Comparison of ENCODE assay signal across 8 mouse cellular contexts in the genomic region with DNA sequence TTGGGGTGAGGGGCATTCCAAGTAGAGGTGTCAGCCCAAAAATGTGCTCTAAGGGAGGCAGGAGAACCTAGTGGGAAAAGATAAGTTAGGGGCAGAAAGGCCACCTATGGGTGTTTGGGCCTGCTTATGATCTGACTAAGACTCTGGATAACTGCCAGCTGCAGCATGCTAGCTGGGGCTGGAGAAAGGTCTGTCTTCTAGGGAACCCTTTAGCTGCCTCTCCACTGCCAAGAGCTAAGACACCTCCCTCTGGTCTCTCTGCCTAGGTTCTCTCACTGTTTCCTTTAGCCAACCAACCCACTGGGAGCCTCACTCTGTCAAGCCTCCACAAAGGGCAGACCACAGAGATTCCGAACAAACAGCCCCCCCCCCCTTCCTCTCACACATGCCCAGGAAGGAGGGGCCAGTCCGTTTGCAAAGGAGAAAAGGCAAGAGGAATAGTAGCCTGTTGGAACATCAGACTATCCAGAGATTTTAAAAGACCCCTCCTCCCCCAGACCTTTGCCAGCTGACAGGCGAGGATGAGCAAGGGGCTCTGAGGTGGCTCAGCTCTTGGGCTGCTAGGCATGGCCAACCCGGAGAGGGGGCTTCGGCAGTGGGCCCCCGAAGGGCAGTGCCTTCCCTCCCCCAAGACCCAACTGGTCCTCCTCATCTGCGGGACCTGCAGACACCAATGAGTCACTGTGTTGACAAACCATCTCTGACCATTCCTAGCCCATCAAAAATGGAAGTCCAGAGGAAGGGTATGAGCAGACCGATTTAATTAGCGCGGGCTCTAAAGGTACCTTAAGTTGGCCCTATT. TPM values are rescaled to one million over a fixed set of nuclear protein-coding genes. Genes with fewer than 3 reads are reported as not detected.
DNase-seq lines count a peak whose midpoint lies in the region; ATAC-seq lines count a peak whose summit lies in the region.

No protein-coding gene starts in this region.

- 4% methylated on average over 10 of the region's 10 CpGs for WGBS in embryonic facial prominence, embryonic 15.5 days
- WGBS in heart, embryonic 14.5 days, result 11% methylated on average over 10 of the region's 10 CpGs
- 3% methylated on average over 10 of the region's 10 CpGs for WGBS in kidney, embryonic 16.5 days

- peak overlapping the region; percentile 86 for H3K4me2 ChIP-seq in embryonic facial prominence, embryonic 15.5 days (replicated peaks)
- peak overlapping the region; percentile 92 for H3K4me2 ChIP-seq in heart, embryonic 14.5 days (ENCODE audit: low read length)
- peak overlapping the region; percentile 83 for H3K4me2 ChIP-seq in kidney, embryonic 16.5 days (replicated peaks; ENCODE audit: low read depth, low read length)

- H3K36me3 ChIP-seq in embryonic facial prominence, embryonic 15.5 days, result peaks cover 5% of the 10 kb centered on the region; the same call in 1 of the 2 replicates
- peaks cover 3% of the 10 kb centered on the region for H3K36me3 ChIP-seq in heart, embryonic 14.5 days (ENCODE audit: control insufficient read depth, insufficient read depth, low read length)
- H3K36me3 ChIP-seq in kidney, embryonic 16.5 days (ENCODE audit: insufficient read depth, low read length), result no peaks in the 10 kb centered on the region

- H3K9ac ChIP-seq in embryonic facial prominence, embryonic 15.5 days, result no peak overlapping the region
- H3K9ac ChIP-seq in heart, embryonic 14.5 days (ENCODE audit: low read length), result peak overlapping the region; percentile 66
- H3K9ac ChIP-seq in kidney, embryonic 16.5 days (replicated peaks; ENCODE audit: low read length), result peak overlapping the region; percentile 40

- peak overlapping the region; percentile 99 for H3K27ac ChIP-seq in embryonic facial prominence, embryonic 15.5 days (replicated peaks)
- H3K27ac ChIP-seq in heart, embryonic 14.5 days (replicated peaks in 1 of 2; ENCODE audit: control insufficient read depth in 1 of 2, insufficient read depth in 1 of 2, low read depth in 2 of 2, low read length in 2 of 2), result peak overlapping the region; percentile 77 to 95
- H3K27ac ChIP-seq in kidney, embryonic 16.5 days (ENCODE audit: low read length), result peak overlapping the region; percentile 98

- H3K4me3 ChIP-seq in embryonic facial prominence, embryonic 15.5 days (replicated peaks), result peak overlapping the region; percentile 99
- peak overlapping the region; percentile 13 to 98; a peak in 3 of 4 replicates for H3K4me3 ChIP-seq in heart, embryonic 14.5 days (ENCODE audit: control insufficient read depth in 1 of 2, insufficient read depth in 1 of 2, low read depth in 1 of 2, low read length in 2 of 2)
- H3K4me3 ChIP-seq in kidney, embryonic 16.5 days (ENCODE audit: low read length), result peak overlapping the region; percentile 86

- peaks cover 52% of the 10 kb centered on the region for H3K4me1 ChIP-seq in embryonic facial prominence, embryonic 15.5 days
- peaks cover 40 to 50% of the 10 kb centered on the region in 2 experiments for H3K4me1 ChIP-seq in heart, embryonic 14.5 days (ENCODE audit: control insufficient read depth in 2 of 2, insufficient read depth in 2 of 2, low read length in 2 of 2)
- peaks cover 46% of the 10 kb centered on the region for H3K4me1 ChIP-seq in kidney, embryonic 16.5 days (ENCODE audit: insufficient read depth, low read length)

- DNase-seq in B cell, adult 2 months, result peak; percentile 9 to 17
- peak; percentile 84 for DNase-seq in adrenal gland, adult 2 months
- DNase-seq in lung, postnatal 36 days, result peak; percentile 75
- peak; percentile 55 for DNase-seq in spleen, adult 12 weeks (ENCODE audit: low spot score)
- DNase-seq in right cerebral cortex, adult 2 months (ENCODE audit: low spot score in 2 of 2), result no peak

- H3K27me3 ChIP-seq in embryonic facial prominence, embryonic 15.5 days, result no peaks in the 10 kb centered on the region
- H3K27me3 ChIP-seq in heart, embryonic 14.5 days (ENCODE audit: control insufficient read depth, insufficient read depth, low read length), result no peaks in the 10 kb centered on the region
- no peaks in the 10 kb centered on the region for H3K27me3 ChIP-seq in kidney, embryonic 16.5 days (ENCODE audit: insufficient read depth, low read length)

- no peak for ATAC-seq in embryonic facial prominence, embryonic 15.5 days (ENCODE audit: insufficient number of reproducible peaks, low FRiP score, low TSS enrichment, low read depth)
- ATAC-seq in heart, embryonic 14.5 days (ENCODE audit: insufficient number of reproducible peaks, insufficient read depth, low FRiP score, low read depth), result peak; percentile 19; the same call in 1 of the 2 replicates
- peak; percentile 10; the same call in 1 of the 2 replicates for ATAC-seq in kidney, embryonic 16.5 days (ENCODE audit: low FRiP score, low TSS enrichment)

- no peaks in the 10 kb centered on the region for H3K9me3 ChIP-seq in embryonic facial prominence, embryonic 15.5 days (replicated peaks)
- no peaks in the 10 kb centered on the region for H3K9me3 ChIP-seq in heart, embryonic 14.5 days (ENCODE audit: control insufficient read depth, low read length)
- no peaks in the 10 kb centered on the region for H3K9me3 ChIP-seq in kidney, embryonic 16.5 days (ENCODE audit: low read length)

RNA-seq across cellular contexts. Expression of gene Ssbp3, which starts 1.4 kb away (rescaled TPM):
- 10 to 100 TPM; 73.9 to 88.5 TPM for total RNA-seq in adrenal gland, adult 2 months (2021)
- polyA plus RNA-seq in adrenal gland, adult 2 months (2012; rRNA removed), result 54.3 and 85.0 TPM in 2 replicates
- 136 and 137 TPM in 2 replicates for polyA plus RNA-seq in embryonic facial prominence, embryonic 15.5 days (2015; fragmentation: Nextera tagmentation; extraction: Ambion mirVana)
- 36.7 and 43.3 TPM in 2 replicates for polyA plus RNA-seq in heart, embryonic 14.5 days (2014; fragmentation: Nextera tagmentation; extraction: Ambion mirVana)
- 66.4 and 79.4 TPM in 2 replicates for polyA plus RNA-seq in kidney, embryonic 16.5 days (2015; fragmentation: Nextera tagmentation; extraction: Ambion mirVana)

Comparison
In these comparisons a context has a peak if more than half of its experiments do, and no peak if none do; other contexts are left out.
1. DNase-seq: peak in B cell, adult 2 months (2 of 2), adrenal gland, adult 2 months (single experiment), lung, postnatal 36 days (single experiment) and spleen, adult 12 weeks (single experiment); none in right cerebral cortex, adult 2 months (0 of 2).
2. Peak in every context shown above with its lines, with median percentiles within 50 percentile points of each other: H3K27ac ChIP-seq, H3K4me2 ChIP-seq and H3K4me3 ChIP-seq.